Mouse (Mus musculus) ES-E14 (cell line): ENCODE measurements around the gene Raly.
"Not testable (repeated sequence)": the region's sequence is repeated elsewhere in the genome, so short reads cannot be mapped to it uniquely, and the experiment has no call there.

ENCODE experiments used
- ZC3H11A ChIP-seq: IDR thresholded peaks from 2 replicates; pipeline ENCODE4 v1.6.1; 2012; ENCODE audit warnings: low read depth, mild to moderate bottlenecking, inconsistent platforms, low read length, borderline replicate concordance
- ZNF384 ChIP-seq: IDR thresholded peaks from 2 replicates; pipeline ENCODE4 v1.6.1; 2012; ENCODE audit warnings: low read depth, low read length, inconsistent platforms

DNA sequence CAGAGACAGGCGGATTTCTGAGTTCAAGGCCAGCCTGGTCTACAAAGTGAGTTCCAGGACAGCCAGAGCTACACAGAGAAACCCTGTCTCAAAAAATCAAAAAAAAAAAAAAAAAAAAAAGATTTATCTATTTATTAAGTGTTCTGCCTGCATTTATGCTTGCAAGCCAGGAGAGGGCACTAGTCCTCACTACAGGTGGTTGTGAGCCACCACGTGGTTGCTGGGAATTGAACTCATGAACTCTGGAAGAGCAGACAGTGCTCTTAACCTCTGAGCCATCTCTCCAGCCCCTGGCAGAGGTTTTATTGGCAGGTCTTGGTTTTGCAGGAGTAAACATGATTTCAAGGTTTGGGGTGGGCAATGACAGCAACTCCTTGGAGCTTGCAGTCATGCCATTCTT, 117.3 kb downstream of the Raly start:
- TF ChIP-seq ZNF384, ZC3H11A: not testable (repeated sequence)
